Mouse (Mus musculus) brain, embryonic 14.5 days (tissue): Measurements from ENCODE around the gene Jak2. TPM values are rescaled to one million over a fixed set of nuclear protein-coding genes. Genes with fewer than 3 reads are reported as not detected.

Experiments used
- DNase-seq: peaks from one replicate; pipeline ENCODE4 v3.0.0-alpha.2; 2011; ENCODE audit warnings: low read depth
- CTCF ChIP-seq: fragments of 200-500 bp; IDR thresholded peaks from 2 replicates; pipeline ENCODE4 v1.5.1; 2012; ENCODE audit warnings: inconsistent platforms, mild to moderate bottlenecking, moderate library complexity, borderline replicate concordance; ENCODE audit not compliant: insufficient read depth, insufficient read length; ENCODE audit errors: extremely low read depth
- POLR2A ChIP-seq: fragments of 200-500 bp; IDR thresholded peaks from 2 replicates; pipeline ENCODE4 v1.6.1; 2012; ENCODE audit warnings: mild to moderate bottlenecking, inconsistent platforms, borderline replicate concordance; ENCODE audit not compliant: poor library complexity, insufficient read depth, insufficient read length, severe bottlenecking; ENCODE audit errors: extremely low read depth
- polyA plus RNA-seq: library from polyadenylated mRNA; depleted of rRNA; stranded (reverse); fragments of >200 nt; gene quantifications from 2 replicates; pipeline ENCODE4 v1.2.3, GENCODE M21; 2012

The Jak2 gene
- polyA plus RNA-seq, 1 experiment, result 29.5 TPM

DNA sequence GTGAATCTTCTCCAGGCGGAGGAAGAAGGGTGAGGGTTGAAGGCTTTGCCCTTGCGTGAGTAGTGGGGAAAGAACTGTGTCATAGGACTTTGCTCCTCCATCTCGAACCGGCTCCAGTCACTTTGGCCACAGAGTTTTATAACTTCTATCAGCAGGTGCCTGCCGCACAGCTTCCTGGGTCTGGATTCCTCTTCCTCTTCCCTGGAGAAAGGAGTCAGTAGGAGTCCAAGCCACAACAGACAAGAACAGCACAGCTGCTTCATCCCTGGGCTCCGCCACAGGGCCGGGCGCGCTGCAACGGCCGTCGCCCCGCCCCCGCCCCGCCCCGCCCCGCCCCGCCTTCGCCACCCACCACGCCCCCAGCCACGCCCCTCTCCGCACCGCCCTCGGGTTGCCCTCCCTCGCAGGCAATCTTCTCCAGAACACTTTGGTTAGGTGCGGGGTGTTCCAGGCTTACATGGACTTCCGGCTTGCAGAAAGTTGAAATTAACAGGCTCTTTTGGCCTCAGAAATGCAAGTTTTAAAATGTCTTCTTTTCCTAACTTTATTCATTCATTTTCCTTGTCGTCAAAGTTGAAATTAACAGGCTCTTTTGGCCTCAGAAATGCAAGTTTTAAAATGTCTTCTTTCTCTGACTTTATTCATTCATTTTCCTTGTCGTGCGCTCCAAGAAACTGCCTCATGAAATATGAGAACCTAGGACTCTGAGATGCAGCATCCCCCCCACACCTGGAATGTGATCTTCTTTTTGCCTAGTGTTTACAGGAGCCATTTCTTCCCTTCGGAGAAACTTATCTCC is 73.6 kb downstream of the Jak2 start, which contains the start of gene Insl6:
Gene Insl6, minus strand, starts transcription at position 304 of the 799 bp plus-strand sequence.
- TF ChIP-seq CTCF (no peak), POLR2A (no peak)
- peak; percentile 66 for DNase-seq

DNA sequence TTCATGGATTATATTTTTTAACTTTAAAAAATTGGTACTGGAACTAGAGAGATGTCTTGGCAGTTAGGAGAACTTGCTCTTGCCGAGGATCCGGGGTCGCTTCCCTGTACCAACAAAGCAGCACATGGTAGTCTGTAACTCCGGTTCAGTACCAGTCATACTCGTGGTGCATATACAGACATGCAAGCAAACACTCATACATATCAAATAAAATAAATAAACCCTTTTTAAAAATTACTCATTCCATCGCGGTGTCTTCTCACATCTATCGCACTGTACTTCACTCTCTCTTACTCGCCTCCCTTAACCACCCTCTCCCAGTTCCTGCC is 74.2 kb downstream of the Jak2 start:
- no peak for DNase-seq
- TF ChIP-seq POLR2A (no peak), CTCF (no peak)

DNA sequence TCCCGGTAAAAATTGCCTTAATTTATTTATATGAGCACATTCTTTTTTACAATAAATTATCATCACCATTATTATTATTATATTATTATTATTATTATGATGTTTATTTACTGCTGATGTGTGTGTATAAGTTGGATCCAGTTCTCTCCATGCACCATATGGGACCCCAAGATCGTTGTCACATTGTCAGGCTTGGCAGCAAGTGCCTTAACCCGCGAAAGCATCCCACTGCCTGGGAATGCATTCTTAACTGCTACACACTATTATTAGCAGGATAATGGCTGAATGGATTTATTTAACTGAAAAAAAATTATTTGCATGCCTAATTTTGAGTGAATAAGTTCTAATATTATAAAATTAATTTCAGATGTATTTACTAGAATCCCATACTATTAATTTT is 74.8 kb downstream of the Jak2 start:
- TF ChIP-seq CTCF (no peak), POLR2A (no peak)
- DNase-seq, result peak; percentile 53

DNA sequence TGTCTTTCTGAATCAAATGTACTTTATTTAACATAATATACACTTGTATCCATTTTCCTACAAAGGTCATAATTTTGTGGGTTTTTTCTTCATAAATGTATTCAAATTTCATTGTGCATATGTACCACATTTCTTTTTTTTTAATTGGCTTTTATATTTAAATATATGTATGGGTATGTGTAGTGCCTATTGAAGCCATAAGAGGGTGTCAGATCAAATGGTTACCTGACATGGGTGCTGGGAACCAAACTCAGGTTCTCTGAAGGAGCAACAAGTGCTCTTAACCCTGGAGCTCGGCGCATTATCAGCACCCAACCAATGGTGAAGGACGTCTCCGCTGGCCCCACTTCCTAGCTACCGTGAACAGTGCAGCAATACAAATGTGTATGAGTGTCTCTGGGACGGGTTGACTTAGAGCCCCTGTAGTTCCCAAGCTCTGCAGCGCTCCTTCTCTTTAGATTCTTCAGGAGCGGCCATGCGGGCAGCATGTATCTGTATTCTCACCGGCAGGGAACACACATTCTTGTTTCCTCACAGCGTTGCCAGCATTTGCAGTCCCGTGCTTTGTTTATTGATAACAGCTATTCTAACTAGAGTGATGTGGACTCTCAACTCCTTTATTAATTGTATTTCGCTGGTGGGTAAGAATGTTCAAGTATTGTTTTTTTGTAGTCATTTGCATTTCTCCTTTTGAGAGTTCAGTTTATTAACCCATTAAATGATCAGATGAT is 75.4 kb downstream of the Jak2 start:
- TF ChIP-seq POLR2A (no peak), CTCF (no peak)
- DNase-seq, result no peak

DNA sequence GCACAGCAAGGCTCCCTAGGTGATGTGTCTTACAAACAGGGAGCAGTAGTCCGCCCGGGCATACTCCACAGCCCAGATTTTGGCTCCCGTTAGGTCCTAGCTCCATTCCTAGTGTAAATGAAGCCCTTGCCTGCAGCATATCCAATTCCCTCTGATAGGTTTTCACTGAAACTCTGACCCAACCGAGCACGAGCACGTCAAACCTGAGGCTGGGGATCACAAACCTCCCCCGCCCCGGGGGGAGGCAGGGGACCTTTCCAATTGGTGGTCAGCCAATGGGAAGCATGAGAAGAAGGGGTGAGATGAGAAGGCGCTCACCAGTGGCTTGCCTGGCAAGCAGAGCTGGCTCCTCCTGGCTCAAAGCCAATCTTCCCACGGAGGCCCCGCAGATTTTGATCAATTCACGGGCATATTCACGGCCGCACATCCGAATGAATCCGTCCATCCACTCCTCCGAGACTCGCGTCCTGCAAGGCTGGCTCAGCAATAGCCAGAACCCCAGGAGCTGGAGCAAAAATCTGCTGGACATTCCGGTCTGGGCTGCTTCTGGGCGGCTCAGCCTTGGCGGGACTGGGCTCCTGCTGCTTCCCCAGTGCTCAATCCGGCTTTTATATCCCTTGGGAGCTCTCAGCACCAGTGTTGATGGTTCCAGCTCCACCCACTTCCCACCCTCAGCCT is 82.6 kb downstream of the Jak2 start, which contains the start of gene Rln1:
Gene Rln1, minus strand, starts transcription at position 603 of the 678 bp plus-strand sequence.
- TF ChIP-seq CTCF (no peak), POLR2A (no peak)
- DNase-seq, result peak; percentile 81

DNA sequence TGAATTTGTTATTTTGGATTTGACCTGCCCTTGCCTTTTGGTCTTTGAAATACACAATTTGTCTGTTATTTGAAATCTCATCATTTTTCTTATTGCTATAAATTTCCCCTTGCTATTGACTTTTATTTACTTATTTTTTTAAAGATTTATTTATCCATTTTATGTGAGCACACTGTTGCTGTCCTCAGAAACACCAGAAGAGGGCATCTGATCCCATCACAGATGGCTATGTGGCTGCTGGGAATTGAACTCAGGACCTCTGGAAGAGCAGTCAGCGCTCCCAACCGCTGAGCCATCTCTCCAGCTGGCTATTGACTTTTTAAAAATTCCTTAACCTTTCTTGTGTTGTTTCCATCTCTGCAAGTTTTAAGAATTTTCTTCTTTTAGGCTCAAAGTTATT is 85.0 kb downstream of the Jak2 start:
- TF ChIP-seq POLR2A (no peak), CTCF (no peak)
- DNase-seq, result no peak

DNA sequence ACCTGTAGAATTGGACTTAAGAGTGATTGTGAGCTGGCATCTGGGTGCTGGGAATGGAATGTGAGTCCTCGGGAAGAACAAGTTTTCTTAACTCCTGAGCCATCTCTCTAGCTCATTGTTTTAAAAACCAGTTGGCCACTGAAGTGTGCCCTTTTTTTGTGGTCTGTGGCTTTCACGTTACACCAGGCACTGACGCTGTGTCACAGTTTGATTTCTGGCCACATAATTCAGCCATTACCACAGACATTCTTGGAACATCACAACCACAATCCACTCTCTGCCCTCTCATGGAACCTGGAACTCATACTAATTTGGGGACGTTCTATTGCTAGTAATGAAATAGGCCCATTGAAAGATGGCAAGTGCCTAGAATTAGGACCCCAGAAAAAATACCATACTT is 89.4 kb downstream of the Jak2 start:
- no peak for TF ChIP-seq POLR2A
- no peak for TF ChIP-seq CTCF
- DNase-seq, result no peak

DNA sequence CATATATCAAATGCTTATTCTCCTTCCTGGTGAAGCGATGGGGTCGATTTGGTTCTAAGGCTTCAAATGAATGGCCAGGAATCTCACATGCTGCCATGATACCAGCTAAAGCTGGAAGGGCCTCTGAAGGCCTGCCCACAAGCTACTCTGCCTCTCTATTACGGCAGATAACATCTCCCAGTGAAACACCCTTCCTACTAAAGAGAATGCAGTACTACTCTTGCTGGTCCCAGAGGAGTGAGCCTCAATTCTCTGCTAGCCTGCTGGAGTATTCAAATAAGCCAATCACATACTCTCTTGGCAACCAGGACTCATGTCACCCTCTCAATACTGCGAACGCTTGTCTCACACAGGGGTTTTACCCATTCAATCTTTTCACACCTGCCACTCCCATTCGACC is 90.7 kb downstream of the Jak2 start:
- DNase-seq, result no peak
- no peak for TF ChIP-seq POLR2A
- TF ChIP-seq CTCF, result no peak

DNA sequence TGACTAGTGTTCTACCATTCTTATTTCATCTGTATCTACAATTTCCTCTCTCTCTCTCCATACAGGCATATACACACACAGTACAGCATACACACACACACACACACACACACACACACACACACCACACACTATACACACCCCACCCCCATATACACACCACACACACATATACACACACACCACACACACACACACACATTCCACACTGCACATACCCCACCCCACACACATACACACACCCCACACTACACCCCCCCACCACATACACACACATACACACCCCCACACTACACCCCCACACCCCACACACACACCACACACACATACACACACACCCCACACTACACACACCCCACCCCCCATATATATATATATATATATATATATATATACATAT is 93.2 kb downstream of the Jak2 start:
- no peak for TF ChIP-seq POLR2A
- TF ChIP-seq CTCF, result no peak
- no peak for DNase-seq

DNA sequence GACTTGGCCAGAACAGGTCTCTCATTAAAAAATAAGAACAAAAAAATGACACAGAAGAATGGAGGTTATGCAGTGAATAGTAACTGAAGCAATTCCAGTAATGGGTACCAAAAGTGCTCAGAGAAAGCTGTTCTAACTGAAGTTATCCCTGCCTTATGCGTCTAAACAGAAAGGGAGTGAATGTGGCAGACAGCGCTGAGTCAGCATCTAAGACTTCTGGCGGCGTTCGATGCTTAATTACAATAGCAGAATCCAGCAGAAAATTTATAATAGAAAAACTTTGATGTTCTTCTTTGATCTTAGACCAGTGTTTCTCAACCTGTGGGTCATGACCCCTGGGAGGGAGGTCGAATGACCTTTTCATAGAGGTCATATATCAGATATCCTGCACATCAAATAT is 94.0 kb downstream of the Jak2 start:
- TF ChIP-seq POLR2A (no peak), CTCF (no peak)
- no peak for DNase-seq

DNA sequence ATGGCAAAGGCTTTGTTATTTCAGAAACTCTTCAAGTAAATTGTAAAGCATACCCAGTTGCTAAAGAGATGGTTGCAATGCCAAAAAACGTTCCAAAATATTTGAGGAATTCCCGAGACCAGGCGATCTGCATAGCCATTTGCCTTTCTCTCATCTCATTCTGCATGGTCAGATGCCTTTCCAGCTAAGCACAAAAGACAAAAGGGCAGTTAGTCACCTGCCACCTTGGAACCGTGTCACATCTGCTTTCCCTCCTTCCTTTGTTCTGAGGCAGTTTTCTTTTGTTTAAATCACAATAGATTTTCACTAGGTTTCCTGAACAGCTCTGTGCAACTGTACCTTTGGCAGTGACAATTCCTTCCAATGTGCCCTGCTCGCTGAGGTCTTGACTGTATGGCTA is 99.4 kb downstream of the Jak2 start:
- TF ChIP-seq CTCF (no peak), POLR2A (no peak)
- no peak for DNase-seq

DNA sequence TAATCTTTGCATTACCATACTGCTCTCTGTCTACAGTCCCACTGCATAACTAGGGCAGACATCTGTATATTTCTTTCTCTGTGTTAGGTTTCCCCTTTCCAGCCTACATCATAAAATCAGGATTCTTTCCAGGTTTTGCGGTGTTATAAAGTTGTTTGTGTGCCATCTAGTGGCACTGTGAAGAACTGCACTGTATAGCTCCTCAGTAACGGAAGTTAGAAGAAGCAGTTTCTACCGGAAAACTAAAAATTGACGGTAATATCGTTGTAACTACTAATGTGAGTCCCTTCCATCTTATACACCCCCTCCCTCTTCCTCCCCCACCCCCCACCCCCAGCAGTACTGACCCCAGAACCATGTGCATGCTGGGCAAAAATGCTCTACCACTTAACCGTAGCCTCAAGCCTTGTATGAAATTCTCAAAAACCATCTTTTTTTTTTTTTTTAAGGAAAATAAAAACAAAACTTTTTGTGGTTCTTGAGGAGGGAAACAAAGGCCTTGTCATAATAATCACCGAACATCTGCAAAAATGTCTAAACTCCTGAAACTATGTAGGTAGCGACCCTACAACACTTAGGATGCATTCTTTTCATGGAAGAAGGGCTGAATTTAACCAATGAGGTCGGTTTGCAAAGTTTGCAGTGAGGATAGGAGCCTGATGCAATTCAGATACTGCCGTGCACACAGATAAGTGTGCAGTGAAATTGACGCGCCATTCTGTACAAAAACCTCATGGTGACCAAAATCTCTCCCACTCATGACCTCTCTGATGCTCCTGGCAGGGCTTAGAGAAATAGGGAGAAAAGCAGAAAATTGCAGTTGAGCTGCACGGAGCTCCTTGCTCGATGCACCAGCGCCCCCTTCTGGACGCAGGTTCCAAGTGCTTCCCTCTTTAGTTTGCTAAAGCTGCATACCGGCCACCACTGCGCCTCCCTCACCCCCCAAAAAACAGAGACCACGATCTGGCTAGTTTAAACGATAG is 103.6 kb downstream of the Jak2 start:
- TF ChIP-seq CTCF (peak; percentile 97), POLR2A (no peak)
- peak; percentile 93 for DNase-seq
